Mouse (Mus musculus) neural tube, embryonic 14.5 days (tissue): ENCODE measurements around the gene Cbln4. TPM values are rescaled to one million over a fixed set of nuclear protein-coding genes. Genes with fewer than 3 reads are reported as not detected.

ENCODE experiments used
- ATAC-seq: fragments of 200-750 bp; cut with Nextera tagmentation; 2 replicates; pipeline ENCODE4 v1.8.0; 2017; ENCODE audit warnings: low read depth, mild to moderate bottlenecking, moderate TSS enrichment, moderate library complexity
- H3K27ac ChIP-seq: fragments of 300-500 bp; sonication (generic); 2 replicates; pipeline ENCODE4 v1.5.1; 2014; ENCODE audit warnings: low read depth, mild to moderate bottlenecking, control low read depth, low read length, moderate library complexity, mixed read lengths
- H3K27me3 ChIP-seq: fragments of 300-500 bp; sonication (generic); 2 replicates; pipeline ENCODE4 v1.6.1; 2014; ENCODE audit warnings: low read length; ENCODE audit not compliant: control insufficient read depth, insufficient read depth
- H3K36me3 ChIP-seq: fragments of 300-500 bp; sonication (generic); 2 replicates; pipeline ENCODE4 v1.6.1; 2014; ENCODE audit warnings: low read length, mixed read lengths; ENCODE audit not compliant: control insufficient read depth, insufficient read depth
- H3K4me1 ChIP-seq: fragments of 300-500 bp; sonication (generic); 2 replicates; pipeline ENCODE4 v1.6.1; 2014; ENCODE audit warnings: low read length; ENCODE audit not compliant: control insufficient read depth, insufficient read depth
- H3K4me2 ChIP-seq: fragments of 300-500 bp; sonication (generic); 2 replicates; pipeline ENCODE4 v1.6.1; 2014; ENCODE audit warnings: mild to moderate bottlenecking, low read depth, low read length, control low read depth
- H3K4me3 ChIP-seq: fragments of 300-500 bp; sonication (generic); 2 replicates; pipeline ENCODE4 v1.5.1; 2014; ENCODE audit warnings: low read depth, low read length, control low read depth, mixed read lengths
- H3K9ac ChIP-seq: fragments of 300-500 bp; sonication (generic); replicated peaks from 2 replicates; pipeline ENCODE4 v1.6.1; 2014; ENCODE audit warnings: low read depth, mild to moderate bottlenecking, control low read depth, low read length, mixed read lengths
- H3K9me3 ChIP-seq: fragments of 300-500 bp; sonication (generic); 2 replicates; pipeline ENCODE4 v1.6.1; 2016; ENCODE audit warnings: low read length; ENCODE audit not compliant: control insufficient read depth
- whole genome bisulfite sequencing: fragments of 180-500 bp; shearing (Covaris S2); extraction: QIAGEN DNeasy Blood & Tissue Kit; methylation state at CpG from one replicate; pipeline ENCODE4 v1.1.7; 2014; 5-methylcytosine and 5-hydroxymethylcytosine counted together
- polyA plus RNA-seq: library from polyadenylated mRNA; unstranded; fragments of >200 nt; fragmentation: Nextera tagmentation; extraction: Ambion mirVana; gene quantifications from 2 replicates; pipeline ENCODE4 v1.2.1, GENCODE M21; 2014

Gene Cbln4
- polyA plus RNA-seq: 39.1 and 47.7 TPM in 2 replicates

DNA sequence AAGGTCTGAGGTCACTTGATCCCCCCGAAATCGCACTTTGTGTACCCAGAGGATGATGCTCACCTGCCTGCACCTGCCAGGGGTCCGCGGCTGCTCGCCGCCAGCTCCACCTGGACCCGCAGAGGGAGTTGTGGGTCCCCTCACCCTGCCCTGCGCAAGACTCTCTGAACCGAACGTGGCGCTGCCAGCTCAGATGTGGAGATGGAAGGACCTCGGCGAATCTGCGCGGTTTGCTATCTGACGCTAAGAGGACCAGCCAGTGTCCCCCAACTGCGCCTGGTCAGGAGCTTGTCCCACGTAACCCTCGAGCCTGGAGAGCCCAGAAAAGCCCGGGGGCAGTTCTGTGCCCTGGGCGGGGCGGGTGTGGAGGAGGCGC lies at the start of gene Cbln4:
Gene Cbln4, minus strand, starts transcription at position 232 of the 376 bp plus-strand sequence.
- ATAC-seq: 0 out of 2 replicates have a peak, but pooled peaks have one; percentile 23
- Histone ChIP-seq H3K9ac (peak within 1 kb of the TSS; percentile 57), H3K27ac (peak within 1 kb of the TSS; percentile 67), H3K9me3 (no peaks in the 10 kb centered on the region), H3K27me3 (peaks cover 16% of the 10 kb centered on the region), H3K36me3 (no peaks in the 10 kb centered on the region), H3K4me3 (peak within 1 kb of the TSS; percentile 46), H3K4me2 (peak within 1 kb of the TSS; percentile 79), H3K4me1 (peaks cover 8% of the 10 kb centered on the region; the same call in 1 of the 2 replicates)
- under 1% methylated on average over 22 of the region's 23 CpGs for WGBS

DNA sequence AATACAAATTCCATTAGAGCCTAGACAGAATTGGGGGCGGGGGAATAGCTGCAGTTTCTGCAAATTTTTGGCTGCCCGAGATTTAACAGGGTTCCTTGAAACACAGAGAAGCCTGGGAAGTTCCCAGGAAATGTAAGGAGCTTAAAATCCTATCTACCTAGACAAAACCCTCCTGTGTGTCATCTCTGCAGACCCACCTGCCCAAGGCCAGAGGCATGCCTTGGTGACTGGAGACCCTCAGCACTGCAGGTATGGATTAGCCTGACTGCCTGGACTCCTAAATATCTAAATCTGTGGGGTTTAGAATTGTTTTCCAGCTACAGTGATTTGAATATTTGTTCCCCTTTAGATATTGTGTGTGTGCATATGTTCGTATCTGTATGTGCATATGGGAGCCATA lies 35.3 kb upstream of the Cbln4 start:
- no peaks in the 10 kb centered on the region for H3K36me3 ChIP-seq
- no peaks in the 10 kb centered on the region for H3K27me3 ChIP-seq
- no peak overlapping the region for H3K4me3 ChIP-seq
- WGBS: 84% methylated on average over 3 of the region's 3 CpGs
- no peak for ATAC-seq
- no peak overlapping the region for H3K27ac ChIP-seq
- H3K9ac ChIP-seq: no peak overlapping the region
- no peaks in the 10 kb centered on the region for H3K4me1 ChIP-seq
- no peaks in the 10 kb centered on the region for H3K9me3 ChIP-seq
- no peak overlapping the region for H3K4me2 ChIP-seq

DNA sequence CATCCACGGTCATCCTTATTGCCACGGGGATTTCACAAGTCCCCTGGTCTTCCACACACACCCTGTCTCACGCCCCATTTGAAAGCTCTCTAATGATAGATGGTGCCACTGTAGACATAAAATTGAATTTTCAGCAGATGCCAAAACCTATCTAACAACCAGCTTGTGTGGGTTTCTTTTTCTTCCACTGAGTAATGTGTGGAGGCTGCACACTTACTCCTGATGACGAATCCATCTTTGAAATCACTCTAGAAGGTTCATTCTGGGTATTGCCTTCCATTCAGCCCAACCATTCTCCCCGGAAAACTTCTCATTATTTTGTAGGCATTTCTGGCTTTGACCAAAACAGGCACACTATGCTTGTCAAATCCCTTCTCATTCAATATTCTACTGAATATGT lies 33.0 kb upstream of the Cbln4 start:
- ATAC-seq: no peak
- Histone ChIP-seq H3K27me3 (no peaks in the 10 kb centered on the region), H3K4me2 (no peak overlapping the region), H3K9ac (no peak overlapping the region), H3K4me1 (no peaks in the 10 kb centered on the region), H3K9me3 (no peaks in the 10 kb centered on the region), H3K27ac (no peak overlapping the region), H3K4me3 (no peak overlapping the region), H3K36me3 (no peaks in the 10 kb centered on the region)
- WGBS: 86% methylated on average over 5 of the region's 5 CpGs

DNA sequence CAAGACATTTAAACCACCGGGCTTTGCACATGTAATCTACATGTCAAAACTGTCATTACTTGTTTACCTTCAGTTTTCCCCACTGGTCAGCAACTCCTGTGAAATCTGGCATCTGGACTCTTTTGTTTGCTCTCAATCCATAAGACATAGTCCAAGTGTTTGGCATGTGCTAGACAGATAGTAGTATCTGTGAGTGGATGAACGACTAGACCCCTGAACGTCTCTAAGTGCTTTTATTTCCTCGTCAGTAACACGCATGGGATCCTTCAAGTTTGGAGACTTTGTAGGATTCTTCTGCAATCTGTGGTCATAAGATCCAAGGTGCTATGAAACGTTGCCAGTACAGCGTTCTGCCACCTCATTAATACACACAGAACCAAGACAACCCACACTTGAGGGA lies 19.6 kb upstream of the Cbln4 start:
- Histone ChIP-seq H3K4me1 (no peaks in the 10 kb centered on the region), H3K9ac (no peak overlapping the region), H3K36me3 (no peaks in the 10 kb centered on the region), H3K27ac (no peak overlapping the region), H3K4me3 (no peak overlapping the region), H3K9me3 (no peaks in the 10 kb centered on the region), H3K4me2 (no peak overlapping the region), H3K27me3 (no peaks in the 10 kb centered on the region)
- no peak for ATAC-seq
- WGBS: 97% methylated on average over 7 of the region's 7 CpGs

DNA sequence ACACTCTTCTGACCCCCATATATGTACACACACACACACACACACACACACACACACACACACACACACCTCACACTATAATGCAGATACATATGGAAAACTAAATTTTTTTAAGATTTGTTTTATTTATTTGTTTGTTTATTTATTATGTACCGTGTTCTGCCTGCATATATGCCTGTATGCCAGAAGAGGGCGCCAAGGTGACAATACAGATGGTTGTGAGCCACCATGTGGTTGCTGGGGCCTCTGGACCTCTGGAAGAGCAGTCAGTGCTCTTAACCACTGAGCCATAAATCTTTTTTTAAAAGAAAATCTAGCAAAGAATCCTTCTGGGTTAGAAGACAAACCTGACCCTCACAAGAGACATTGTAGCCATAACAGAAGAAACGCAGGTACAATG lies 16.5 kb upstream of the Cbln4 start:
- Histone ChIP-seq H3K27me3 (no peaks in the 10 kb centered on the region), H3K4me1 (no peaks in the 10 kb centered on the region), H3K4me3 (no peak overlapping the region), H3K27ac (no peak overlapping the region), H3K9me3 (no peaks in the 10 kb centered on the region), H3K36me3 (no peaks in the 10 kb centered on the region), H3K4me2 (no peak overlapping the region), H3K9ac (no peak overlapping the region)
- 63% methylated on average over 3 of the region's 3 CpGs for WGBS
- ATAC-seq: no peak

DNA sequence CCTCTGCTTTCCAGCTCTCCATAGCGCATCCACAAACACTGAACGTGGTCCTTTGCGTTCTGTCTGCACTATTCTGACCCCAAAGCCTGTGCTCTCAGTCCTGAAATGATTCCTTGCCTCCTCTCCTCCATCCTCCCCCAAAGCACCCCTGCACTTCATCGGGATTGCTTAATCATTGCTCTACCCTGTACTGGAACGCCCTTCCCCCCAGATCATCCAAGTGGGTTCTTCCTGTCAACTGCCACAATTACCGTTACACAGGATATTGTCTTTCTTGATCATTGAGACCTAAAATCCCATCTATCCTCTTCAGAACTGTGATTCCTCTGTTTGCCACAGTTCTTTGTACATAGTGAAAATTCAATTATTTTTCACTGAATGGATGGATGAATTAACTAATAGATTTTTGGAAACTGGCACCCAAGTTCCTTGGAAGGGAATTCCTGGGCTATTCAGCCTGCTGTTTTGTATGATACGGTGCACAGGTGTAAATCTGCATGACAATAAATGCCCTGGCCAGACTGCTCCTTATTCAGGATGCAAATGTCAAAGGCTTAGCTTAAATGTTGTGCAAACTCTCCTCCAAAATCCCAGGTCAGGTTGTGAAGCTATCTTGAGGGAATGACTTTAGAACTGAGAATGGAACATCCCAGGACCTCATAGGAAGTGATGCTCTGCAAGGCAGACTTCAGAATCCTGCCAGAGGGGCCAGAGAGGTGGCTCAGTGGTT lies 15.8 kb upstream of the Cbln4 start:
- Histone ChIP-seq H3K4me1 (no peaks in the 10 kb centered on the region), H3K4me3 (no peak overlapping the region), H3K36me3 (no peaks in the 10 kb centered on the region), H3K27me3 (no peaks in the 10 kb centered on the region), H3K9me3 (no peaks in the 10 kb centered on the region), H3K4me2 (no peak overlapping the region), H3K27ac (no peak overlapping the region), H3K9ac (no peak overlapping the region)
- ATAC-seq: no peak
- 71% methylated on average over 7 of the region's 7 CpGs for WGBS

DNA sequence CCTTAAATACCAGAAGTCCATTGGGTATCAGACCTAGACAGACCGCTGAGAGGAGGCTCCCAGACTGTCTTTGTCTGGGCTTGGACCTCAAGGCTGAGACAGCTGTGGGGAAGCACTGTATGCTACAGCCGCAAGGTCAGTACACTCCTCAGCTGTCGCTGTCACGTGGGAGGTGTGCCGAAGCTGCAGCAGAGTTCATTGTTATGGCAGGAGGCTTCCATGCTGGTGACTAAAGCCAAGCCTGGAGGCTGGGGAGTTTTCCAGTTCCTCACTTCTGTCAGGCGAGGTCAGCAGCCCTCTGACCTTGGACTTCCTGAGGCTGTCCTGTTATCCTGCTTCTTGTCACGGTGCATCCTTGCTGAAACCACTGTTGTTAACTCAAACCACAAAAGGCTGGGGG lies 2.7 kb upstream of the Cbln4 start:
- Histone ChIP-seq H3K27me3 (peaks cover 16% of the 10 kb centered on the region), H3K9ac (no peak overlapping the region), H3K9me3 (no peaks in the 10 kb centered on the region), H3K4me2 (no peak overlapping the region), H3K27ac (no peak overlapping the region), H3K4me1 (peaks cover 8% of the 10 kb centered on the region; the same call in 1 of the 2 replicates), H3K4me3 (no peak overlapping the region), H3K36me3 (no peaks in the 10 kb centered on the region)
- 68% methylated on average over 7 of the region's 7 CpGs for WGBS
- ATAC-seq: no peak

DNA sequence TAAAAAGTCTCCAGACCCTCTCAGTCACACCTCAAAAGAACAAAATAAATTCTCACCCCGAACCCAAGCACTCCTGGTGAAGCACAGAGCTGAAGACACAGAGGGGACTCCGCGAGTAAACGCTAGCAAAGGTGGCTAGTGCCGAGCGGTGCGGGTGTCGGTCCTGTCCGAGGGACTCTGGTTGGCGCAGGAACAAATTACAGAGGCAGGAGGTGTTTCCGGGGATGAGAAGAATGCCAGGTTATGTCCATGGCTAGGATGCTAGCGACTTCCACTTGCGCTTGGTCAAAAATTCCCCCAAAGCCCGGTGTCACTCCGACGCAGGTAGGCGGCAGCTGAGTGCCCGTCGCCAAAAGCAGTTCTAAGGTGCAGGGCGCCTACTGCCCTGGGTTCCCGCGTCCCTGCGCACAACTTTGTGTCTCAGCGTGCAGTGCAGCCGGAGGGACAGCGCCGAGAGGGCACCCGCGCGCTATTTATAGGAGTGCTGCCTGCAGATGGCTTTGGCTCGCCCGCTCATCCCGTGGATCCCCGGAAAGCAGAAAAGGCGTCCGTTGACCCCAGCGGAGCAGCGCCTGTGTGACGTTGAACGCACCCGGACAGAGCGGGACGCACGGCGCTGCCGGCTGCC lies 545 bp downstream of the Cbln4 start:
- H3K36me3 ChIP-seq: no peaks in the 10 kb centered on the region
- peak overlapping the region; percentile 79 for H3K4me2 ChIP-seq
- 0 out of 2 replicates have a peak, but pooled peaks have one; percentile 26 for ATAC-seq
- WGBS: under 1% methylated on average over 46 of the region's 46 CpGs
- peak overlapping the region; percentile 46 for H3K4me3 ChIP-seq
- H3K9ac ChIP-seq: peak overlapping the region; percentile 57
- H3K27me3 ChIP-seq: peaks cover 16% of the 10 kb centered on the region
- no peaks in the 10 kb centered on the region for H3K9me3 ChIP-seq
- peaks cover 8% of the 10 kb centered on the region; the same call in 1 of the 2 replicates for H3K4me1 ChIP-seq
- H3K27ac ChIP-seq: peak overlapping the region; percentile 67

DNA sequence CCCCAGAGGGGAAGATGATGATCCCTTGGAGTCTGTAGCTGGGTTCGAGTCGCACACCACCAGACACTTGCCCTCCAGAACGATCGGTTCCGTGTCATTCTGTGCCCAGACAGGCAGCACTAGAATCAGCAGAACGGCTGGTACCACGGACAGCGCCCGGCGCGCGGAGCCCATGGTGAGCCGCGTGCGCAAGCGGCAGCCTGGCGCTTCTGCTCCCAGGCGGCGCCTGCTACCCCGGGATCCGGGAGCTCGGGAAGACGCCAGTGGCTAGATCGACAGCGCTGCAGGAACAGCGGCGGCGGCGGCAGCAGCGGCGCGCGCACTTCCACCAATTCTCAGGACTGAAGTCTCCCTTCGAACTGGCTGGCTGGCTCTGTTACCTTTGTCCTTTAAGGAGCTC lies 1.1 kb downstream of the Cbln4 start:
- peak overlapping the region; percentile 79 for H3K4me2 ChIP-seq
- peak overlapping the region; percentile 67; the same call in 1 of the 2 replicates for H3K27ac ChIP-seq
- H3K9me3 ChIP-seq: no peaks in the 10 kb centered on the region
- peaks cover 8% of the 10 kb centered on the region; the same call in 1 of the 2 replicates for H3K4me1 ChIP-seq
- peak overlapping the region; percentile 57 for H3K9ac ChIP-seq
- ATAC-seq: peak; percentile 80
- under 1% methylated on average over 29 of the region's 34 CpGs for WGBS
- H3K4me3 ChIP-seq: peak overlapping the region; percentile 46
- H3K36me3 ChIP-seq: no peaks in the 10 kb centered on the region
- peaks cover 16% of the 10 kb centered on the region for H3K27me3 ChIP-seq
